Mouse (Mus musculus) frontal cortex, postnatal 25 days (tissue): ENCODE measurements at regions not wholly inside any gene's neighbourhood (a gene's known extent, or its start where the extent isn't known, plus 50 kb on each side); places are given as distances from the start of the nearest gene placed in this dataset.

Experiments
- DNase-seq, 2 experiments: peaks; one replicate each; pipeline ENCODE4 v3.0.0; 2022; ENCODE audit warnings: low spot score in 2 of 2

DNA sequence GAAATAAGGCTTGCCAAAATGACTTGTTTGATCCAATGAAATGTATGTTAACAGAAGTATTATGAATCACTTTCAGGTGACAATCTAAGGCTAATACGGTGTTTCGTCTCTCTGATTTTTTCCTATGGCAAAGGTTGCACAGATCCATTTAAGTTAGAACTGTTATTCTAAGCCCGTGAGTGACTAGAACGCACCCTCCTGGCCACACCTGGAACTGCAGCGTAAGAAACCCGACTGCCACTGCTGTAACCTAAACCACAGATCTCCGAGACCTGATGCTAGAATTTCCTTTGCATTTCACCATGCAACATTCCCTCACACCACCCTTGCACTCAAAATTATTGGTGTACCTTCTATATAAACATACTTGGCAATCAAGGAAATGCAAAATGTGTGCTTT, 2160.6 kb upstream of the Gm7489 start:
- no peak for DNase-seq

DNA sequence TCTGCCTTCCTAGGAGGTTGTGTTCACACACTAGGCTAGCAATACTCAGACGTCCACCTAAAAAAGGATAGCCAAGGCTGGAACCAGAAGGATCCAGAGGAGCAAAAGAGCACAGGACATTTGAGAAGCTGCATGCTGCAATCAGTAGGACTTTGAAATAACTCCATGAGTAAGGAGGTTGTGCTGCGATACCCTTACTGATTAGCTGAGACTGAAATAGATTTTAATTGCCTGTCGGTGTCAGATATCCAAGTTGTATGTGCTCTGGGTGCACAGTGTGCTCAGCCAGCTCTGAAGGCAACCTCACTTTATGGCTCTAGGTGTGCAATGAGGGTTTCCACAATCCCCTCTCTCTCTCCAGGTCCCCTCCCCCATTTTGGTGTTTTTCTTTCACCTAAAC, 2159.2 kb upstream of the Gm7489 start:
- no peak for DNase-seq

DNA sequence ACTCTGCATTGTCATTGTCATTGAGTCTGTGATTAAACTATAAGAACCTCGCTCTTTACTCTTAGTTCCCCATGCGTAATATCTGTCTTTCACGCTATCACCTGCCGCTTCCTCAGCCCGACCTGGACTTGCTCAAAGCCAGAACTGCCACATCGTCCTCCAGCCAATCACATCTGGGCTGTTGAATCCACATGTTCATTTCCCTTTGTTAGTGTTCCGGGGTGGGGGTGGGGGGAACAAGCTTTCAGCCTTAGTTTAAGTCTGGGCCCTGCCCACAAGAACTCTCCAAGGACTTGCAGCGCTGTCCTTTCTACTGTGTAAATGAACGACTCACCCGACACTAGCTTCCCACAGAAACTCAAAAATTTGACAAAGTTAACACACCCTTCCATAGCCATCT, 2154.6 kb upstream of the Gm7489 start:
- DNase-seq: no peak

DNA sequence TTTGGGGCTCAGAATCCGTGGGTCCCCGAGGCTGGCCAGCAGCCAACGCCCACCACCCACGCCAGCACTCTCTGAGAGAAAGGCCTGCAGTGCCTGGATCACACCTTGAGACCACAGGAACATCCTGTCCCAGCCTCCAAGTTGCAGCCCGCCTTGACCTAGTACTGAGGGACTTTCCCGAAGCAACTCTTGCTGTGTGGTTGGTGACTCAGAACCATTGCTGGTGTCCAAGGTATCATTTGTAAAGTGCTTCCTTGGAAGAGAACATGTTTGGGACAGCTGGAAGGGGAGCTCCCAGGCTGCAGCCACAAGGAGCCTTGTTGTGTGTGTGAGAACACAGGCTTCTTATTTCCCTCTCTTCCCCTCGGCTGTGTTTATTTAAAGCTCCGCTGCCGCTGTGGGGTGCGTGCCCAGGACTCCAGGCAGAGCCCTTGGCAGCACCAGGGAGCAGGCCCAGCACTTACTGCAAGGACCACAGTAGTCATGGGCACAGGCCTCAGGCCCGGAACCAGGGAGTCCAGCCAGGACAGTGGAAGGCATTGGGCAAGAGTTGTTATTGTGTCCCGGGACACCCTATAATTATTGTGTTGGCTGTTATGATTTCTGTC, 2153.8 kb upstream of the Gm7489 start:
- no peak for DNase-seq

DNA sequence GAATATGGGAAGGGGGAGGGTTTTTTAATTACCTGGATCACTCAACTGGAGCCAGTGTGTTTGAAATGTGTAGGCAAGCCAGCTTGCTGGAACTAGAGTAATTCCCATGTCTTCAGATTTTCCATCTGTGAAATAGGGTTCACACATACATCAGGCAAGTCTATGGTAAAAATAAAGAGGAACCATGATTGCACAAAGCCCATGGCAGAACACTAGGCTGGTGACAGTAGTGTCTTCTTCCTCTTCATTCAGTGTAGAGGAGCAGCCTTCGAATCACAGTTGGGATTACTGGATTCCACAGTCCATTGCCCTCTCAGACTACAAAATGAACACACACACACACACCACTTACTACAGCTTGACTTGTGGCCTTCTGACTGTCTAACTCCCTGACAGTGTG, 2150.5 kb upstream of the Gm7489 start:
- DNase-seq: no peak
